Mouse (Mus musculus) embryonic facial prominence, embryonic 13.5 days (tissue): ENCODE measurements at regions not wholly inside any gene's neighbourhood (a gene's known extent, or its start where the extent isn't known, plus 50 kb on each side); places are given as distances from the start of the nearest gene placed in this dataset.

Source experiments
- ATAC-seq: fragments of 200-750 bp; cut with Nextera tagmentation; 2 replicates; pipeline ENCODE4 v1.8.0; 2017; ENCODE audit warnings: low read depth; ENCODE audit not compliant: insufficient number of reproducible peaks, insufficient read depth, low FRiP score, low TSS enrichment
- H3K27ac ChIP-seq: fragments of 300-500 bp; sonication (generic); 2 replicates; pipeline ENCODE4 v1.5.1; 2015; ENCODE audit warnings: moderate library complexity, mild to moderate bottlenecking, inconsistent platforms
- H3K27me3 ChIP-seq: fragments of 300-500 bp; sonication (generic); 2 replicates; pipeline ENCODE4 v1.6.1; 2015; ENCODE audit warnings: mild to moderate bottlenecking, inconsistent platforms
- H3K36me3 ChIP-seq: fragments of 300-500 bp; sonication (generic); 2 replicates; pipeline ENCODE4 v1.6.1; 2015; ENCODE audit warnings: mild to moderate bottlenecking, inconsistent platforms
- H3K4me1 ChIP-seq: fragments of 300-500 bp; sonication (generic); 2 replicates; pipeline ENCODE4 v1.6.1; 2015; ENCODE audit warnings: inconsistent platforms
- H3K4me2 ChIP-seq: fragments of 300-500 bp; sonication (generic); 2 replicates; pipeline ENCODE4 v1.6.1; 2015; ENCODE audit warnings: moderate library complexity, mild to moderate bottlenecking, inconsistent platforms
- H3K4me3 ChIP-seq: fragments of 300-500 bp; sonication (generic); 2 replicates; pipeline ENCODE4 v1.5.1; 2015; ENCODE audit warnings: mild to moderate bottlenecking, inconsistent platforms
- H3K9ac ChIP-seq: fragments of 300-500 bp; sonication (generic); 2 replicates; pipeline ENCODE4 v1.6.1; 2015; ENCODE audit warnings: mild to moderate bottlenecking, inconsistent platforms
- H3K9me3 ChIP-seq: fragments of 300-500 bp; sonication (generic); 2 replicates; pipeline ENCODE4 v1.6.1; 2016; ENCODE audit warnings: inconsistent platforms
- WGBS: fragments of 180-500 bp; shearing (Covaris S2); methylation state at CpG from one replicate; pipeline ENCODE4 v1.1.7; 2015; ENCODE audit warnings: mixed read lengths; 5-methylcytosine and 5-hydroxymethylcytosine counted together

DNA sequence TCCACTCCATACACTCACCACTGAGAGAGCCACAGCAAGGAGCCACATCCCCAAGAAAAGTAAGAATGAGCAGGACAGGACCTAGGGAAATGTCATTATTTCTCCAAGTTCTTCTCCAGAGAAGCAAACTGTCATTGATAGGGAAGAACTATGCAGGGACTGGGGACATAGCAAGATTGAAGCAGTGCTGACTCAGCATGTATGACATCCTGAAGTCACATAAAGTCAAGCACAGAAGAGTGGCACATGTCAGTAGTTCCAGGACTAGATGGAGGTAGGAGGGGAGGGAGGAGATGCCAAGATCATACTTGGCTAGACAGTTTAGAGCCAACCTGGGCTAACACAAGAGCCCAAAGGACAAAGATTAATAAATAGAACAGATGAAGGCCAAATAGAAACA lies 503.4 kb upstream of the Intu start:
- Histone ChIP-seq H3K9ac (no peak overlapping the region), H3K36me3 (no peaks in the 10 kb centered on the region), H3K4me2 (no peak overlapping the region), H3K27me3 (no peaks in the 10 kb centered on the region), H3K4me3 (no peak overlapping the region), H3K27ac (no peak overlapping the region), H3K4me1 (no peaks in the 10 kb centered on the region), H3K9me3 (no peaks in the 10 kb centered on the region)
- ATAC-seq, result no peak

DNA sequence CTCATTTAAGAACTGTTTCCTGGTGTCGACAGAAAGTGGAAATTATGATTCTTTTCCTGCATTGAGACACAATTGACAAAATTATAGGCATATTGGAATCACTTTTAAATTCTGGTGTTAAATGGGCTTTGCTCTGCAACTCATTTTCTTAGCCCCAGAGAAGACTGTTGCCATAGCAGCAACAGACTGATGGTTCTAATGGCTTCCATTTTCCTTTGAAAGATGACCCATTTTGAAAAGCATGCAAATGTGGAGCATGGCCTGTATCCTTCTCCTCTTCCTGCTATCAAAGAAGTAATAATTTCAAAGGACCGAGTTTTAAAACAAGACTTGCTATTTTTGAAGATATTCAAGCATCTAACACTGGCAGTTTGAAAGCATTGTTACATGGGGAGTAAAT lies 494.9 kb upstream of the Intu start:
- WGBS, result 30% methylated on average over 2 of the region's 2 CpGs
- ATAC-seq, result no peak
- H3K27me3 ChIP-seq, result no peaks in the 10 kb centered on the region
- no peaks in the 10 kb centered on the region for H3K9me3 ChIP-seq
- no peak overlapping the region for H3K4me2 ChIP-seq
- H3K4me1 ChIP-seq, result no peaks in the 10 kb centered on the region
- H3K9ac ChIP-seq, result no peak overlapping the region
- H3K36me3 ChIP-seq, result no peaks in the 10 kb centered on the region
- H3K27ac ChIP-seq, result no peak overlapping the region
- H3K4me3 ChIP-seq, result no peak overlapping the region

- H3K4me1 ChIP-seq, result peaks cover 7% of the 10 kb centered on the region
- peak overlapping the region; percentile 68 for H3K27ac ChIP-seq
- no peaks in the 10 kb centered on the region for H3K27me3 ChIP-seq
- H3K4me3 ChIP-seq, result no peak overlapping the region
- WGBS, result 30% methylated on average over 4 of the region's 4 CpGs
- no peaks in the 10 kb centered on the region for H3K9me3 ChIP-seq
- ATAC-seq, result no peak
- no peak overlapping the region for H3K4me2 ChIP-seq
- no peaks in the 10 kb centered on the region for H3K36me3 ChIP-seq
- H3K9ac ChIP-seq, result no peak overlapping the region
Observed at GRCm38 (mm10) chr3:40049721-40050120, 481.4 kb upstream of the Intu start.

DNA sequence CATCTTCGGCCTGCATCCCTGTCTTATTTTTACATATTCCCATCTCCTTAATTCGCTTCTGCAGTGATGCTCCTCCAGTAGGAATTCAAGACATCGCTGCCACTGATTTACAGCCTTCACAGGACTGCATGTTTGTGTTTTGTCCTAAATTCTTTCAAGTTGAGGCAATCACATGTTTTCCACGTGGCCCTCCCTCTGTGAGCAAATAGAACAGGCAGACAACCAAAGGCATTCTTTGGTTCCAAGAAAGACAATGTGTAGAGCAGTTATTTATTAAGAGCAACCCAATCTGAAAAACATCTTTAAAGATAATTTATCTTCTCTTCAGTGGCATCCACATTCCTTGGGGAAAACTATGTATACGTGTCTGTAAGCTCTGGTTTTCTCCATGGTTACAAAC lies 472.8 kb upstream of the Intu start:
- 52% methylated on average over 5 of the region's 5 CpGs for WGBS
- Histone ChIP-seq H3K4me2 (peak overlapping the region; percentile 38; the same call in 1 of the 2 replicates), H3K36me3 (no peaks in the 10 kb centered on the region), H3K4me1 (peaks cover 14% of the 10 kb centered on the region), H3K27ac (0 out of 2 replicates have a peak overlapping the region, but pooled peaks have one; percentile 77), H3K4me3 (no peak overlapping the region), H3K27me3 (no peaks in the 10 kb centered on the region), H3K9me3 (no peaks in the 10 kb centered on the region), H3K9ac (no peak overlapping the region)
- ATAC-seq, result no peak

- Histone ChIP-seq H3K27me3 (no peaks in the 10 kb centered on the region), H3K4me2 (peak overlapping the region; percentile 38), H3K9me3 (no peaks in the 10 kb centered on the region), H3K36me3 (no peaks in the 10 kb centered on the region), H3K9ac (peak overlapping the region; percentile 46; the same call in 1 of the 2 replicates), H3K4me3 (peak overlapping the region; percentile 20), H3K4me1 (peaks cover 14% of the 10 kb centered on the region), H3K27ac (peak overlapping the region; percentile 77)
- 39% methylated on average over 16 of the region's 16 CpGs for WGBS
- no peak for ATAC-seq
Observed at GRCm38 (mm10) chr3:40058719-40059420, 472.2 kb upstream of the Intu start.

GRCm38 (mm10) chr3:40070137-40070667 lies 460.9 kb upstream of the Intu start:
- H3K27me3 ChIP-seq, result no peaks in the 10 kb centered on the region
- WGBS, result 28% methylated on average over 8 of the region's 8 CpGs
- no peak for ATAC-seq
- H3K4me3 ChIP-seq, result no peak overlapping the region
- no peaks in the 10 kb centered on the region for H3K9me3 ChIP-seq
- no peaks in the 10 kb centered on the region for H3K36me3 ChIP-seq
- no peak overlapping the region for H3K9ac ChIP-seq
- H3K4me1 ChIP-seq, result peaks cover 6% of the 10 kb centered on the region
- H3K4me2 ChIP-seq, result no peak overlapping the region
- H3K27ac ChIP-seq, result peak overlapping the region; percentile 34; the same call in 1 of the 2 replicates

DNA sequence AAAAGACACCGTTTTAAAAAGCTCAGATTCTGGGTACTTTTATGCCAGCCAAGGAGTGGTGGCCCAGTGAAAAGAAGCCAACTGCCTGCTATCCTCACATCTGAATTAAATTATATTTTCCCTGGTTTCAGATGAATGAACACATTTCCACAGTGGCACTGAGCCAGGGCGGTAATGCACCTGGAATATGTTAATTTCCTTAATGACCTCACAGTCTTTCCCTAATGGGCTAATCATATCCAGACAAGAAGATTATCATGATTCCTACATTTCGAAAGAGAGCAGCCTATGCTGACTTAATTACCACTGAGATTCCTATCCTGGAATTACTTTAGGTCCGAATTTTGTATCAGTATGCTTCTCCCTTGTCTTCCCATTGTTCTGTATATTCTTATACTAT lies 454.3 kb upstream of the Intu start:
- WGBS, result 21% methylated on average over 4 of the region's 4 CpGs
- Histone ChIP-seq H3K9ac (no peak overlapping the region), H3K27me3 (no peaks in the 10 kb centered on the region), H3K4me3 (no peak overlapping the region), H3K27ac (peak overlapping the region; percentile 68), H3K4me2 (no peak overlapping the region), H3K4me1 (peaks cover 34% of the 10 kb centered on the region), H3K36me3 (no peaks in the 10 kb centered on the region), H3K9me3 (no peaks in the 10 kb centered on the region)
- peak; percentile 20; the same call in 1 of the 2 replicates for ATAC-seq

DNA sequence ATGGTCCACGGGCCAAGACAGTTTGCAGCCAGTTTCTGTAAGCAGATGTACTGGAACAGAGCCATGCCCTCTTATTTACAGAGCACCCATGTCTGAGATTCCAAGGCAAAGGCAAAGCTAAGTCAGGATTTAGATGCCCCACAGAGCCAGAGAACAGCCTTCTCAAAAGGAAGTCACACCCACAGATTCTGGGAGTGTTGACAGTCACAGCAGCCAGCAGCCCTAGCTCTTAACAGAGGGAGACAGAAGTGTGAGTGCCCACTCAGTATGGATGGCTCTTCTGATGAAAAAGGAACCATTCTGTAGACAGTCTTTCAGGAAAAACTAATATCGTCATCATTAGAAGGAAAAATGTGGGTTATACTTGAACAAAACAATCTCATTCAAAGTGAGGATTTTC lies 446.0 kb upstream of the Intu start:
- Histone ChIP-seq H3K4me2 (no peak overlapping the region), H3K9me3 (no peaks in the 10 kb centered on the region), H3K4me3 (no peak overlapping the region), H3K4me1 (peaks cover 8% of the 10 kb centered on the region), H3K27ac (no peak overlapping the region), H3K9ac (no peak overlapping the region), H3K27me3 (no peaks in the 10 kb centered on the region), H3K36me3 (no peaks in the 10 kb centered on the region)
- ATAC-seq, result no peak
- WGBS, result 79% methylated on average over 2 of the region's 2 CpGs

DNA sequence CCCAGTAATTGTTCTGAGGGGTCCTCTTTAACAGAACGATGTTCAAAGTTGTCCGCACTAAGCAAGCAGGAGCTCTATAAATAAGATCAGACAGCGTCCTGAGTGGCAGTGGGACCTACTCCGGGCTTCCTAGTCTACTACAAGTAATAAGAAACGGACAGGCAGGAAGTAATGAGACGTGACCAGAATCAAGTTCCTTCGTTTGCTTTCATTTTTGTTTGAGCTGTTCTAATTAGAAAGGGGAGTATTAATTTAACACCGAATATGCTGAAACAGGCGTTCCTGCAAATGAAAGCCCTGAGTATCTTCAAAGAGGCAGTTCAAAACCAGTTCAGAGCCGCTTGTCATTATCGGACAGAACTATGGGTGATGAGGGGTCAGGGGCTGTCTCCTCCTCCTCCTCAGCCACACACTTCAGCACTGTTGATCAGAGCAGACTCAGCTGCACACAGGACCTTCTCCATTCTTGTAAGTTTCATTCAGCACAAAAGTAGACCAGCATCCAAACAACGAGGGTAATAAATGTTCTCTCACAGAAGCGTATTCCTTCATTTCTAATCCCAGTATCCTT lies 439.2 kb upstream of the Intu start:
- no peak overlapping the region for H3K27ac ChIP-seq
- H3K27me3 ChIP-seq, result no peaks in the 10 kb centered on the region
- 66% methylated on average over 13 of the region's 13 CpGs for WGBS
- no peak overlapping the region for H3K9ac ChIP-seq
- no peak for ATAC-seq
- no peaks in the 10 kb centered on the region for H3K9me3 ChIP-seq
- H3K4me1 ChIP-seq, result no peaks in the 10 kb centered on the region
- H3K4me2 ChIP-seq, result no peak overlapping the region
- no peak overlapping the region for H3K4me3 ChIP-seq
- H3K36me3 ChIP-seq, result no peaks in the 10 kb centered on the region

DNA sequence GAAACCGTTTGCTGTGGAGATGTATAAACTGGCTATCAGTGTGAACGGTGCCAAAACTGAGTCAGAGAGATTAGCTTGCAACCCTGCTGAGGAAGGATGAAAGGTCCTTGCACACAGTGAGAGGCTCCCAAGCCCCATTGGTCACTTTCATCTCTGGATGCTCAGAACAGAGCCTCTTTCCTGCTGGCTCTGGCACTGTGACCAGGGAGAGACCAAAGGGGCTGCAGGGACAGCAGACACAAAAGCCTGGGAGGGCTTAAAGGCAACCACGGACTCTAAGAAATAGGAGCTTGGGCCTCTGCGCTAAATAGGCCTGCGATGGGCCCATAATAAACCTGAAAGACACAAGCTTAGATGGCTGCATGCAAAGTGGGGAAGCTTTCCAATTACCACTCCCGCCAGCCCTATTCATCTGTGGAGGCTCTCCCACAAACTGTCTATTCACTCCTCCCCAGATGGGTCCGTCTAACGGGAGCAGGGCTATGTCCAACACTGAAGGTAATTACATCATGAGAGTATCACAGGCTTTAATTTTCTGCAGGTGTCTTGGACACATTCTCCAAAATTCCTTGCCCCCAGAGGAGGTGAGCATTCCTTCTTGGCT lies 438.2 kb upstream of the Intu start:
- 65% methylated on average over 8 of the region's 8 CpGs for WGBS
- no peak for ATAC-seq
- H3K9ac ChIP-seq, result no peak overlapping the region
- no peak overlapping the region for H3K4me3 ChIP-seq
- no peak overlapping the region; the same call in 1 of the 2 replicates for H3K27ac ChIP-seq
- H3K36me3 ChIP-seq, result no peaks in the 10 kb centered on the region
- no peaks in the 10 kb centered on the region for H3K9me3 ChIP-seq
- no peaks in the 10 kb centered on the region for H3K4me1 ChIP-seq
- H3K4me2 ChIP-seq, result no peak overlapping the region
- H3K27me3 ChIP-seq, result no peaks in the 10 kb centered on the region

- H3K4me2 ChIP-seq, result no peak overlapping the region
Observed at GRCm38 (mm10) chr3:40094040-40094439, 437.0 kb upstream of the Intu start.

GRCm38 (mm10) chr3:40094701-40095100 lies 436.4 kb upstream of the Intu start:
- no peak overlapping the region for H3K4me2 ChIP-seq
- no peaks in the 10 kb centered on the region for H3K4me1 ChIP-seq
- H3K36me3 ChIP-seq, result no peaks in the 10 kb centered on the region
- H3K9me3 ChIP-seq, result 0 out of 2 replicates have a peak, but pooled peaks cover 7% of the 10 kb centered on the region
- no peaks in the 10 kb centered on the region for H3K27me3 ChIP-seq
- ATAC-seq, result no peak
- H3K9ac ChIP-seq, result no peak overlapping the region
- H3K27ac ChIP-seq, result no peak overlapping the region
- H3K4me3 ChIP-seq, result no peak overlapping the region

More at GRCm38 (mm10) chr3:40094040-40094439, 437.0 kb upstream of the Intu start:
- no peak overlapping the region for H3K9ac ChIP-seq
- 0 out of 2 replicates have a peak, but pooled peaks cover 7% of the 10 kb centered on the region for H3K9me3 ChIP-seq
- H3K36me3 ChIP-seq, result no peaks in the 10 kb centered on the region
- no peak overlapping the region for H3K4me3 ChIP-seq
- no peaks in the 10 kb centered on the region for H3K27me3 ChIP-seq
- H3K27ac ChIP-seq, result no peak overlapping the region
- no peaks in the 10 kb centered on the region for H3K4me1 ChIP-seq
- ATAC-seq, result no peak
- 63% methylated on average over 6 of the region's 6 CpGs for WGBS
